Mouse (Mus musculus): ENCODE measurements at regions not wholly inside any gene's neighbourhood (a gene's known extent, or its start where the extent isn't known, plus 50 kb on each side); places are given as distances from the start of the nearest gene placed in this dataset.

DNA sequence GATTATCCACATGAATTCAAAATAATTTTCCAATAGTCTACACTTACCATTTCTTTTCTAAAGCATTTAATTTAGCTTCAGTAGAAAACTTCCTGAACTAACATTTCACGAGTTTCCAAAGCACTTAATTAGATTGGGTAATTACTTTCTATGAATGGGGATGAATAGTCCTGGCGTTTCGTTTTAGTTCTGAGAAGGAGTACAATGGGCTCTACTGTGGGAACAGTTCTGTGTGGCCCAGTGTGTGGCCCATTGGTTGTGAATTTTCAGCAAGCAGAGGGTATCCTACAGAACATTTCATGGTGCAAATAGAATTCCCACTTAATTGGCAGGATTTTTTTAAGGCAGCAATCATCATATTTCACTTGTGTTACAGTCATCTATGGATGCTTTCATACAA, 95.5 kb downstream of the 1700017N19Rik start:
- no peak for DNase-seq (ENCODE audit: extremely low read depth, insufficient read length, low spot score)

DNA sequence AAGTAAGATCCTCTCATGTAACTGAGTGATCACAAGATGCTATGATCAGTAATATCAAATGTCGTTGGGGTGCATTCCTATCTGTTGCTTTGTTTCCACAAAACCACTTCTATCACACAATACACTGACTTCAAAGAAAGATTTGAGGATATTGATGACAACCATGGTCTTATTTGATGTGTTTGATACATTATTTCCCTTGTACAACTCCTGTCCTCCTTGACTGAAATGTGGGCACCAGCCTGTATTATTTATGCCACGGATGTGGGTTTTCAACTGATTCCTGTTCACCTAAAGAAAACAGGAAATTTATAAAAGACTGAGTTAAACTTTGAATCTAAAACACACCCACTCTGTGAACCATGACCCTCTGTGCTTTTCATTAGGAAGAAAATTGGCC, 105.7 kb downstream of the 1700017N19Rik start:
- DNase-seq (ENCODE audit: extremely low read depth, insufficient read length, low spot score) = no peak

DNA sequence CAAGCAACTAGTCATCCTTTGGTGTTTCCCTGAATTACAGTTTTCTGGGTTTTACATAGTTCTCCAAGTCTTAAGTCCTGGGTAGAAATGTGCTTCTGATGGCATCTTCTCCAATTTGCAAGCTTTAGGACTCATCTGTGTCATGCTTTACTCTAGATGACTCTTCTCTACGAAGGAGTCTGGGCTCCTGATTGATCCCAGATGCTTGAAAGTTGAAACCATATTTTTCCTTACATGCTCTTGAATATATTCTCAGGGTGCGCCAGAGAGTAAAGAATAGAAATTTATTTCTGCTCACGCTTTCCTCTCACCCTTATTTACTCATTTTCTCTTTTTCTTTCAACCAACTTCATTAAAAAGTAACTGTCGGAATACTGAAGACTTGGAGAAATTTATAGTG, 108.9 kb downstream of the 1700017N19Rik start:
- DNase-seq (ENCODE audit: extremely low read depth, insufficient read length, low spot score) = no peak

DNA sequence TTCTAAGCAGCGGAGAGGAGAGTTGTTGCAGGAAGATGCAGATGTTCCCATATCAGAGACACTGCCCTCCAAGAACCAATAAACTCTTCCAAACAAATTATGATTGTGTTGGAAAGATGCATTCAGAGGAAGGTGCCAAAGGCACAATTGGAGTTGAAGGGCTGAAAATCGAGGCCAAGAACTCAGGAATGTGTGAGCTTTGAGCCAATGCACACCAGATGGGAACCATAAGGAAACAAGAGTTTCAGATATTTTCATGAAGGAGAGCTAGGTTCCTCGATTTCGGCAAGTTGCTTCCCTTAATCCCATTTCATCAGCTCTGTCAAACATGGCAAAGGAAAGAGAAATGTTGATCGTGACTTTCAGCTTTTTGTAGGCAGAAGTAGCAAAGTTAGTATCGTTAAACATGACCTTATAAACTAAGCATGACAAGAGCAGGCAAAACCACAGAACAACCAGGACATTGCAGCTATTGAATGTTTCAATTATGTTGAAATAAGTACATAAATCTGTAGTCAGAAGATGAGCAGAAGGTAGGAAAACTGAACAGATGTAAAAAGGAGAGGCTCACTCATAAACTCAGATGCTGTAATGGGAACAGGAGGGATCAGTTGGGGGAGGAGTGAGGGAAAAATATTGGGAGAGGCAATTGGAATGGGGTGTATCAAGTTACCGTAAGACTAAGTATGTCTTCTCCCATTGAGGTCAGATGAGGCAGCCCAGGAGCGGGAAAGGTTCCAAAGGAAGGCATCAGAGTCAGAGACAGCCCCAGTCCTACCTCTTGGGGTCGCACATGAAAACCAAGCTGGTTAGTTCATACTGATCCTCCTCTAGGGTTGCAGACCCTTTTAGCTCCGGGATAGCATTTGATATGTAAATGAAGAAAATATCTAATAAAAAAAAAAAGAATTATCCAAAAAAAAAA, 110.3 kb downstream of the 1700017N19Rik start:
- no peak for DNase-seq (ENCODE audit: extremely low read depth, insufficient read length, low spot score)

DNA sequence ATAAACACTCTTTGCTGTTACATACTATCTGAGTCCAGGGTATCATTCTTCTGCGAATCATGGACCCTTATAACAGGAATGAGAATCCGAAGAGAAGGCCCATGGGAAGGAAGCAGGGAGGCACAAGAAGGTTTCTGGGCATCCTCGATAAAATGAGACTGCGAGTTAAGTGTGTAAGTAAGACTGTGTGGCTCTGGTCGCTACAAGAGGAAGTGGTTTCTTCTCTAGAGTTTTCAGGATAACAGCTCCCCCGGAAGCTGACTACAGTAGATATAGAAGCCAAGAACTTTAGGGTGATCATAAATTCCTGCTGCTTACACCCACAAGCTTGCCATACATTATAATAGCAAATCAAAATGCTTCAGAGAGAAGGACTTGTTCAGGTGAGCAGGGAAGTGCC, 111.7 kb downstream of the 1700017N19Rik start:
- DNase-seq (ENCODE audit: extremely low read depth, insufficient read length, low spot score) = no peak

DNA sequence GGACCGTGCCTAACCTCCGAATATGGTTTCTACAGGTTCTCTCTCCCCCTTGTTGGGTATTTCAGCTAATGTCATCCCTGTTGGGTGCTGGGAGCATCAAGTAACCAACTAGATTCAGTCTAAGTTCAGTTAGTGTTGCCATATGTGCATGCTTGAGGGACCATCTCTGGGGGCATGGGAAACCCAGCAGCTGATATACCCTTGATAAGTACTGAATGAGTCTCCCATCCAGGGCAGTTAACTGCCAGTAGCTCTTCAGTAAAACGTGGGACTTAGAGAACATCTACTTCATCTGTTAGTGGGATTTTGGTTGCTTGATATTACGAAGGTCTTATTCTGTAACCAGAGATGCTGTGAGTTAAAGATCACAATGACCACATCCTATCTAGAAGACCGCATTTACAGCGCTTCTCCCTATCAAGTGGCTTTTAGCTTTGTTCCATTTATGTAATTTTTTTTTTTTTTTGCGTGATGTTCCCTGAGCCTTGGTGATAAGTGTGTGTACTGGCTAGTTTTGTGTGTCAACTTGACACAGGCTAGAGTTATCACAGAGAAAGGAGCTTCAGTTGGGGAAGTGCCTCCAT, 125.9 kb downstream of the 1700017N19Rik start:
- no peak for DNase-seq (ENCODE audit: extremely low read depth, insufficient read length, low spot score)

DNA sequence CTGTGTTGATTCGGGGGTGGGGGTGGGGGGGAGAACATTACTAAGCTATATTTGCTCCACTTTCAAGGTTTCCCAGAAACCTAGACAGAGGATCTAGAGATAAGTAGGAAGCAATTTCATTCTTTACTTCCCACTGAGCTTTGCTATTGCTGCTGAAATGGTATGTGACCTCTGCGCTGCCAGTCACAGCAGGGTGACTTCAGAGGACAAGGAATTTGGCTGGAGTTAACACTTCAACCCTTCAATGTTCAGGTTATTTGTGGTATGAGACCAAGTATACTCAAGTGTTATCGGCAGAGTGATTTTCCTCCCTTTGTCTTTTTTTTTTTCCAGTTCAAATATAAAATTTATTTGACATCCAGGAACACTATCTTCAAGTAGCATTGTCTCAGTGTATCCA, 128.3 kb downstream of the 1700017N19Rik start:
- DNase-seq (ENCODE audit: extremely low read depth, insufficient read length, low spot score) = no peak

DNA sequence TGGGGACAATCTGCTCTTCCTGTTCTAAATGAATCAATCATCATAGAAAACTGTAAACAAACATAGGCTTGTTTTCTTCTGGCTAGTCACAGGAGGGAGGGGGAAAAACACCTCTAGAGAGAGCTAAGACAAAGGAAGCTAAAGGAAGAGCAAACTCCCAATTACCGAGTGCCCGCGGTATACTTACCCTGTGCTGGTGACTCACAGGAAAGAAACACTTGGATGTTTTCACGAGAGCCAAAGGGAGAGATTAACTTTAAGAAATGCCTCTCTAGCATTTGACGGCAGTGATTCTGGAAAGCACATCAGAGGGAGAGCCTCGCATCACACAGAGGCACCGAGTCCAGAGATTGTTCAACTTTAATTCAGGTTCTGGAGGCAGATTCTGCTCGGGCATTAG, 151.0 kb downstream of the 1700017N19Rik start:
- no peak for DNase-seq (ENCODE audit: extremely low read depth, insufficient read length, low spot score)

DNA sequence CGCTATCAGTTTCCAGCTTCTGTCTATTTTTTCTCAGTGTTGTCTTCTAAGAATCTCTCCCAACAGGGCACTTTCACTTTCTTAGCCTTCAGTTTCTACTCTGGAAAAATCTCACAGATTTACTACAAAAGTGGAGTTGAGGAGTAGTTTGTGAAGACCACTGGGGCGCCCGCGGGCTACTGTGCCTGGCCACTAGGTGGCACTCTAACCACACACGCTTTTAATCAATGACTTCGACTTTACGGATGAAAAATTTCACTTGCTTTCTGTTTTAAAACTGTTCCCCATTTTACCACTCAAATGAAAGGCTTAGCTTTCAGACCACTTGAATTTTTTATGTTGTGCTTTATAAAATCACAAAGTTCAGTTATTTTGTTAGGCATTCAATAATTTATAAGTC, 151.8 kb downstream of the 1700017N19Rik start:
- peak; percentile 11 for DNase-seq (ENCODE audit: extremely low read depth, insufficient read length, low spot score)

DNA sequence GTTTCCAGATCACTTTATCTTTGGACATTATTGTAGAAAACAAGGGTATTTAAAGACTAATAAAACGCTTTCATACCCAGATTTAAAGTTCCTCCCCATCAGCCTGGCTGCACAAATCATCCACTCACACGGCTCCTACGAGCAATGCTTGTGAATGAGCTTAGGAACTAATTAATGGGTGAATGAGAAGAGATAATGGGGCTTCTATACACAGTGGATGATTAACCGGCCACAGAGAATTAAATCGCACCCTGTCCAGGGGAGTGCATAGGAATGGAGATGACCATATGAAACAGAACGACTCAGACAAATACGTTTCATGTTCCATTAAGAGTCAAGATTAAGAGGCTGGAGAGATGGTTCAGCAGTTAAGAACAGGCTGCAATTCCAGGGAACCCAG, 155.9 kb downstream of the 1700017N19Rik start:
- DNase-seq (ENCODE audit: extremely low read depth, insufficient read length, low spot score) = no peak

DNA sequence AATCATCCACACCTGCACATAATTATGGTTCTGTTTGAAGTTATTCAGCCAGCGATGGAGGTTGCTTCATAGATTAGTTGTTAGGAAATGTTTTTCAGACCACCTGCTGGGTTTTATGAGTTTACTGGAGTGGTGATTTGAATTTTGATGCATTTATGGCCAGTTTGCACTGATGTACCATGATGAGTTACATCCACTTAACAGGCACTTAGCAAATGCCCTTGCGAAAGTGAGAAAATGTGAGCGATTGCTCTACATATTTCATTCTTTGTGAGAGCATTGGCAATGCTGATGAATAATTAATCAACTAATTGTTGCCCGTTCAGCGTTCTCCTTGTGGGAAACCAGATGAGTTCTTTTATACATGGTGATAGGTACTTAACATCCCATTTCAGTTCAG, 164.7 kb downstream of the 1700017N19Rik start:
- DNase-seq (ENCODE audit: extremely low read depth, insufficient read length, low spot score) = no peak

DNA sequence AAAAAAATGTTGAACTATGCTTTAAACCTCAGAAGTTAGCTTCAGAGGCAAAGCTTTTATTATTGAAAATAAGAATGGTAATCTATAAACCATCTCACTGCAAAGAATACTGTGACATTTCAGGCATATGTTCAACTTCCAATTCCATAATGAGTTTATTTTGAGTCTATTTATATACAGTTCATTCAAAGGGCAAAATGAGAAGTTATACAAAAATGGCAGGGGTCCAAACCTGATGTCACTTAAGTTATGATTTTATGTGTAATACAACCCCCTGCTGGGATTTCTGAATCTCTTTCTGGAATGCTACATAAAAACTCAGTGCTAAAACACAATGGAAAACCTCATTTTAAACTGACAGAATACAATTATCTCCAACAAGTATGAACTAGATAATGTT, 184.0 kb downstream of the 1700017N19Rik start:
- no peak for DNase-seq (ENCODE audit: extremely low read depth, insufficient read length, low spot score)

DNA sequence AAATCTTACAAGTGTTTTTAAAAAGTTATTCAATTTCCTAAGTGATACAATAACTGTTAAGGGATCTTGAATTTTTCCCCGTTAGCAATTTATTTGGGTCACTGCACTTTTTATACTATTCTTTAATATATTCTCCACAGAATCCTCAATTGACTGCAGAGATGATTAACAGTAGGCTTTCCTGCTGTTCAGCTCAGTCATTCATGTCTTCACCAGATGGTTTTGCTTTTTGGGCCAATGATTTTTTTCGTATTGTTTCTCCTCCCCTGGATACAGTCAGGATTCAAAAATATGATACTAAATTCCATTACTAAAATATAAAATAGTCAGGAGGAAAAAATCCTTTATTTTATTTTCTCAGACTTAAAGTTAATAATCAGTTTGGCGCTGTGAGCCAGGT, 201.9 kb downstream of the 1700017N19Rik start:
- no peak for DNase-seq (ENCODE audit: extremely low read depth, insufficient read length, low spot score)

DNA sequence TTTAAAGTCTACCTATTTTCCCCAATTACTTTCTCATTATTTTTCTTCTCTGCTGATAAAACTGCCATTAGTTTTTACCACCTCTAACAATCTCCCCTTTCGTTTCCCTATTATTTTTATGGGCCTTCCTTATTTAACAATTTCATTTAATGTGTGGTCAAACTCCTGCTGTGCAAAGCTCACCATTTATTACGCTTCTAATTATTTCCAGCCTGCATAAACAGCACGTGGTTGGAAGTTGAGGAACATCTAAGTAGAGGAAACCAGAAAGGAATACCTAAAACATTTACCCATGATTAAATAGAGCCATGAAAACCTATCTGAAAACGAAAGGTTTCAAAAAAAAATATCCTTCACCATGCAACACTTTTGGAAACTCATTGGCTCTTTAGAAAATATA, 202.3 kb downstream of the 1700017N19Rik start:
- DNase-seq (ENCODE audit: extremely low read depth, insufficient read length, low spot score) = no peak

DNA sequence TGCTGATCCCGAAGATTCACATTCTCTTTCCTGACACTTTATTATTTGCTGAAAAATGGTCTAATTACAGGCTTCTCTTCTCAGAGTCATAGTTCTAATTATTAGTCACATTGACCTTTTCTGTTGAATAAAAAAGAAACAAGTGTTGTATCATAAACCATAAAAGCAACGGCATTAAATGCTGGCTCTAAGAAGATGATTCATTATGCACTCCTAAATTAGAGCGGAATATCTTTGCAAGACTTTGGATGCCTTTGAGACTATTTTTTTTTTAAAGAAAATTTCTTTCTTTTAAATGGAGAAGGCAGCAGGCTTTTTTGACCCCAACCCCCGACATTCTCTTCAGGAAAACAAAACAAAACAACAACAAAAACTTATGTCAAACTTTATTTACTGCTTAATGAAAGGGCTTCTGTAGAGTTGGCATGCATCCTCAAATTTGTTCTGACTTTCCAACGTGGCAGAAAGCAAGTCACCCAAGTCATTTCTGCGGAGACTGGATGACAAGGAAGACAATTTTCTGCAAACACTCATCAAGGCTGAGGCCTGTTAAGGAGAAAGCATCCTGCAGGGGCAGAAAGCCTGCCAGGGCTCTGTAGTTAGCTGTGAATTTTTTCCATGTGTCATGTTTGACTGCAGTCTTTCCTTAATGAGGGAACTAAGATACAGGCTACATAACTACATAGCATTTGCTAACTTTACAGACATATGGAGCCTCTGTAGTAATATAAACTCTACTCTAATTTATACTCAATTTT, 205.1 kb downstream of the 1700017N19Rik start:
- DNase-seq (ENCODE audit: extremely low read depth, insufficient read length, low spot score) = no peak

DNA sequence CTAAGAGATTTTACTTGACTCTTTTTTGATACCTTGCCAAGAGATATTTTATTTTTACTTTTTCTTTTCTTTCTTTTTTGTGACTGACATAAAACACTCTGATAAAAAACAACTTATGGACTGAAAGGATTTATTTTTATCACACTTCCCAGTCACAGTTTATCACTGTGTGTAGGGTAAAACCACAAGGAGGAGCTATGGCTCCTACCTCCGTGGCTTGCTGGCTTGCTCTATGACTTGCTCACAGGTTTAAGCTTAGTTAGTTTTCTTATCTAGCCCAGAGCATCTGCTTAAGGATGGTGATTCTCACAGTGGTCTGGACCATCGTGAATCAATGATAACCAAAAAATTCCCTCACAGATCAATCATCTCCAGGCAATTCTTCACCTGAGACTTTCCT, 221.4 kb downstream of the 1700017N19Rik start:
- DNase-seq (ENCODE audit: extremely low read depth, insufficient read length, low spot score) = no peak

DNA sequence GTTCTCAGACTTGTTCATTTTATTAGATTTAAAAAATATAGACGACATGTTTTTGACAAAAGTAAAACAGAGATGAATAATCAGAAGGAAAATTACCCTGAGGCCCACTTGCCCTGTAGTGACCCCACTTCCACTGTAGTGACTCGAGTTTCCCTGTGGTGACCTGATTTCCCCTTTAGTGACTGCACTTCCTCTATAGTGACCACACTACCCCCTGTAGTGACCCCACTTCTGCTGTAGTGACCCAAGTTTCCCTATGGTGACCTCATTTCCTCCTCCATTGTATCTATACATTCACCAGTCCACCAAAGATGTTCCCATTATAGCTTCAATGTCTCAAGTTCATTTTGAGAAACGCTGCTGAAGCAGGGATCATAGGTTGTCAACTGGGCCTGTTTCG, 244.5 kb downstream of the 1700017N19Rik start:
- no peak for DNase-seq (ENCODE audit: extremely low read depth, insufficient read length, low spot score)

DNA sequence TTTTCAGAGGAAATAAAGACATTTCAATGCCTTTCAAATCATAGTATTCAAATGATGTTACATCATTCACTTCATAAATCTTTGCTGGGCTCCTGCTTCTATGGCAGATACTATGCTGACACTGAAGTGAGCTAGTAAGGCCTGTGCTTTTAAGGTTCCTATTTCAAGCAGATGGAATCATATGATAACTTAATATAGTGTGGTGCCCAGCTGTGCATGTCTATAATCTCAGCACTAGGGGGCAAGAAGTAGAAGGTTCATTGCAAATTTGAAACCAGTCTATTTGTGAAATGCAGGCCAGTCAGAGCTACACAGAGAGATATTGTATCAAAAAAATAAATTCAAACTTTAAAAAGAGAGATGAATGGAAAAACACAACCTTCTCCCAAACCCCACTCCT, 262.9 kb downstream of the 1700017N19Rik start:
- no peak for DNase-seq (ENCODE audit: extremely low read depth, insufficient read length, low spot score)

DNA sequence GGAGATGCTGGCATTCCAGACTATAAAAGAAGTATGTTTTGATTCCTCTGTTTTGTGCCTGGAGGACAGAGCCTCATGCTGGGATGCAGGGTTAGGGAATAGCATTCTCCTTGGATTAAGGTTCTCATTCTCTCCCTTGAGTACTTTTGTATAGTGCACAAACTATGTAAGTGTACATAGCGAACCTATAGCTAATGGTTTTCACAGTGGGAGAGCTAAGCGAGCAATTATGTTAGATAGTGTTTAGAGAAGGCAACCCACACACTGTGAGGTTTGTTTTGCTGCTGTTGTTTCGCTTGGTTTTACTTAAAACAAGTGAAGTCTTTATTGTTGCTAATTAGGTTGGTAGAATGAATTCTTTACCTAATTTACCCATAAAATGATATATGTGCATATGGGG, 266.2 kb downstream of the 1700017N19Rik start:
- no peak for DNase-seq (ENCODE audit: extremely low read depth, insufficient read length, low spot score)

DNA sequence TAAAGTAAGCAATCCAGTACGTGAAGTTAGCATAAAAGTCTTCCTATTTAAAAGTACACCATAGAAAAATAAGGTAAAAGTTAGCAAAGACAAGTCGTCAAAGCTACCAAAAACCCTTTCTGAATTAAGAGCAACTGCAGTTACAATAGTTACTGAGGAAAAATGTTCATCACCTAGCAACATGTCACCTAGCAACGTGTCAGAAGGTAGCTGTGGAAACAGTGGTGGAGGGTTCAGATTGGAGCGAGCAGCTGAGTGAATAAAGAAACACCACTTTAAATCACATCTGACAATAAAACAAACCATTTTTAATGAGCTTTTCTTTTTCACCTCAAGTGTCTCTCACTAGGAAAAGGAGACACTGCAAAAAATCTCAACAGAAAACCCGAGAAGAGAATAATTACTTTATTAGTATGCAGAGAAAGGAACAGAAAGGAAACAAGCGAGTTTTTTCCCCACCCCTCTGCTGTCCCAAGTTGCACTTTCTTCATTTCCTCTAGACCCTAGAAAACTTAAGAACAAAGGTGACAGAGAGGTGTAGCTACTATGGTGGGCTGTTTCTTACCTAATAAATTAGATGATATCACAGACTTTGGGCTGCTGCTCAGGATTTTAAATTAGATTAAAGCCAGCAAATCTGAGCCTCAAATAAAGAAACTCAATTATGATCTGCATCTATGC, 275.4 kb downstream of the 1700017N19Rik start:
- DNase-seq (ENCODE audit: extremely low read depth, insufficient read length, low spot score) = no peak

DNA sequence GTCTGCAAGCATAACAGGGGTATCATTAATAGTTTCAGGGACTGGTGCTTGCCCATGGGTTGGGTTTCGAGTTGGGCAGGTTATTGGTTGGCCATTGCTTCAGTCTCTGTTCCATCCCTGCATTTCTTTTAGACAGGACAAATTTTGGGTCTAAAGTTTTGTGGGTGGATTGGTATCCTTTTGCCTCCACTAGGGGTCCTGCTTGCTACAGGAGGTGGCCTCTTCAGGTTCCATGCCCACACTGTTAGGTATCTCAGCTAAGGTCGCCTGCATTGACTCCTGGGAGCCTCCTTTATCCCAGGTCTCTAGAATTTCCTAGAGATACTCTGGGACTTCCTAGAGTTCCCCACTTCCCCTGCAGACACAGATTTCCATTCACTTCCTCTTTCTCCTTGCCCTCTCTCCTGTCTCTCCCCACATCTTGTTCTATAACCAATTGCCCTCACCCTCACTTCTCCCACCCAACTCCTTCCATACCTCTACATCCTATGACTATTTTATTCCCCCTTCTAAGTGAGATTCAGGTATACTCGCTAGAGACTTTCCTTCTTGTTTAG, 278.2 kb downstream of the 1700017N19Rik start:
- no peak for DNase-seq (ENCODE audit: extremely low read depth, insufficient read length, low spot score)

Data from 3134 (cell line).